Mouse (Mus musculus) liver, embryonic 14.5 days (tissue): ENCODE measurements at regions not wholly inside any gene's neighbourhood (a gene's known extent, or its start where the extent isn't known, plus 50 kb on each side); places are given as distances from the start of the nearest gene placed in this dataset.

Experiments used
- CTCF ChIP-seq: IDR thresholded peaks from 2 replicates; pipeline ENCODE4 v1.5.1; 2016; ENCODE audit warnings: antibody characterized with exemption, low read depth, control low read depth
- EP300 ChIP-seq: IDR thresholded peaks from 2 replicates; pipeline ENCODE4 v1.6.1; 2016; ENCODE audit warnings: antibody characterized with exemption, low read depth

- TF ChIP-seq CTCF, result no peak
- no peak for TF ChIP-seq EP300
Measured at GRCm38 (mm10) chr9:61297385-61297784, 74.8 kb upstream of the Tle3 start.
